Mouse (Mus musculus): ENCODE results near the gene Aco1. TPM values are rescaled to one million over a fixed set of nuclear protein-coding genes. Genes with fewer than 3 reads are reported as not detected.
"Not testable (repeated sequence)": the region's sequence is repeated elsewhere in the genome, so short reads cannot be mapped to it uniquely, and the experiment has no call there.

Aco1 gene
- 10 to 100 TPM; 17.4 to 20.8 (median 18.2) TPM for polyA plus RNA-seq (2017; shearing (Covaris generic))

DNA sequence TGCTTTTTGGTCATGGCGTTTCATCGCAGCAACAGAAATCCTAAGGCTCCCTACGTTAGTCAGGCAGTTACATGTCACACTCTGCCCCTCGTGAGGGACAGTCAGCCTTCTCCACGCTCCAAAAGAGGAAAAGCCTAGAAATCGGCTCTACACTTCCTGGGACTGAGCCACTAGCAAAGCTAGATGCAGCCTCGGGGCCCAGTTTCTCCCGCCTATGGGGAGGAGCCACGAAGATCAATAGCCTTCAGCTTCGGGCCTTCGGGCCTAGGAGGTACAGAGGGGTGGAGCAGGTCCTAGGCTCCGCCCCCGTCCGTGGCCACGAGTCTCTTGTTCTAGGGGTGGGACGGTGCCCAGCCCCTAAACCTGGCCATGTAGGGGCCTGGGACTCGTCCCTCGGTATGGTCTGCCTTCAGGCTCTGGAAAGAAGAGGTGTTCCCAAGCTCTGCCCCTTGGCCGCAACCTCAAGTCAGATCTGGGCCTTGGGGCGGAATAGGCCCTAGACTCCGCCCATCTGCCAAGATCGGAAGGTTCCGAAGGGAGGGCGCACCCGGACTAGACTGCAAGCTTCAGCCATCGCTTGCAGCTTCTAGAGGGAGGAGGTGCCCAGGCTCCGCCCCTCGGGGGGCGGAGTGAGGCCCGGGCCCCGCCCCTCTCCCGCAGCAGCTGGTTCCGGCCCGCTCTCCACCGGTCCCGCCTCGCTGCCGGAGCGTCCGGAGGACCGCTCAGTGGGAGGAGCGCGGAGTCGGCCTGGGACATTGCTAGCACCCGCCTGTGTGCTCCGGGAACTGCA lies at the start of gene Aco1:
Gene Aco1 (plus strand): TSS at position 339 of the 790 bp plus-strand sequence.
- ATAC-seq: peak; percentile 92

DNA sequence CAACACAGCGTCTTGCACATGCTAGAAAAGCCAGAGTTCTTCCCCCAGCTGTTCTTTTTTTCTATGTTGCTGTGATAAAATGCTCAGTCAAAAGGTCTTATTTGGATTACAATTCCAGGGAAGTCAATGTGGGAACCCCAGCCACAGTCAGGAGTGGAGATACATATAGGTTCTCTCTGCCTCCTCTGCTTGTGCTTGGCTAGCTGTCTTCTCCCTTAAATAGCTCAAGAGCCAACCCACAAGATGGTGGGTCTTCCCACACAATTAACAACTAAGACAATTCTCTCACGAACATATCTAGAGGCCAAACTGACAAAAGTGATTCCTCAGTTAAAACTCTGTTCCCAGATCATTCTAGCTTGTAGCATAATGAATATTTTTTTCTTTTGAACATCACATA lies 47.9 kb upstream of the Aco1 start:
- ATAC-seq: no peak

GRCm38 (mm10) chr4:40102996-40103395 lies 39.9 kb upstream of the Aco1 start:
- no peak for ATAC-seq

DNA sequence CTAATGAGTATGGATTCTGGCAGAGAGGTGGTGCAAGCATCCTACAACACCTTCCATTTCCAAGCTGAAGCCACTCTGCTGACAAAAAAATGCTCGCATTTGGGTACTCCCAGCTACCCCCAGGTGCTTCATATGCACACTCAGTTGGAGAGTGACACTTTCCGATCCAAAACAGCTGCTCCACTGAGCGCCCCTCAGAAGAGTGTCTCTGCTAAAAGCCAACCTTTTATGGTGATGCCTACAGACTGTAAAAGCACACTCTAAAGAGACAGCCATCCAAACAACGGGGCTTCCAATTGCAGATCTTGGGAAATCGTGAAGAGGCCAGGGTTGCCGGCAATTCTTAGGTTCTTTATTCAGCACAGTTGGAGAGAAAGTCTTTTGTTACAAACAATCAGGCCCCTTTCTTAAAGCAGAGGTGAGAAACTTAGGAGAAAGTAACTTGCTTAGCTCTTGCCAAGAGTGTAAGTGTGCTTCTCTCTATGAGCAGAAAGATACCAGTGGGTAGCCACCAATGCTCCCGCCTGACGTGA lies 36.8 kb upstream of the Aco1 start:
- ATAC-seq: no peak

- no peak for ATAC-seq
These were observed 34.9 kb upstream of the Aco1 start for GRCm38 (mm10) chr4:40108030-40108429.

DNA sequence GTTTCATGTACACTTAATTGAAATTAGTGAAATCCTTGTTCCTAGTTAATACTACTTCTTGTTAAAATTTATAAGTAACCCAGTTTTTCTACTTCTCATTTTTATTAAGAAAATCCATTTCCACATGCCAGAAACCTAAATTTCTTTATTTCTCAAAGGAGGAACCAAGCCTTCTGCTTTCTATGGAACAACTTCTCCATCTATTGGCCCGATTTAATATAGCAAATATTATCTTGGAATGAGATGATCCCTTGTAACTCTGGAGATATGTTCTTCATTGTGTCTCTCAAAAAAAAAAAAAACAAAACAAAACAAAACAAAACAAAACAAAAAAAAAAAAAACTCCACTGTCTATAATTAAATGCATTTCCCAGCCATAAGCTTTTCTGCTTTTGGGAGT lies 29.7 kb upstream of the Aco1 start:
- ATAC-seq: no peak

GRCm38 (mm10) chr4:40121221-40121620 lies 21.7 kb upstream of the Aco1 start:
- ATAC-seq: no peak

GRCm38 (mm10) chr4:40122291-40122690 lies 20.6 kb upstream of the Aco1 start:
- not testable (repeated sequence) for ATAC-seq

GRCm38 (mm10) chr4:40134468-40135102 lies 8.3 kb upstream of the Aco1 start:
- peak; percentile 82 for ATAC-seq

GRCm38 (mm10) chr4:40136519-40136918 lies 6.4 kb upstream of the Aco1 start:
- no peak for ATAC-seq

- no peak for ATAC-seq
These were observed 3.1 kb upstream of the Aco1 start for GRCm38 (mm10) chr4:40139663-40140255.

GRCm38 (mm10) chr4:40143533-40143871 lies 621 bp downstream of the Aco1 start:
- ATAC-seq: no peak

GRCm38 (mm10) chr4:40144543-40144942 lies 1.7 kb downstream of the Aco1 start:
- no peak for ATAC-seq

DNA sequence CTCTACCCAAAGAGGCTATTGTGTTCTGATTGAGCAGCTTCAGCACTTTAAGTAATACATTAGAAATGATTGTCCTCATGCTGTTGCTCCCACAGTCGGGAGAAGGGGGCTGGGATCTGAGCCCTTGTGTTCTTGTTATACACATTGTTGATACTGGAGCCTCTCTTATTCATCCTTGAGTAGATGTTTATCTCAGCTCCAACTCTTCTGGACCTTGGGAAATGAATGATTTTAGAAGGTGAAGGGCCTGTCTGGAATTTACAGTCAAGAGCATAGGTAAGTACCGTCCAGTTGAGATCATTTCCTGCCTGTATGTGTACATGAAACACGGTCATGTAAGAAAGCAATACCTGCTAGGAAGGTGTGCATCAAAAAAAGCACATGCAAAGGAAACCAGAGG lies 2.1 kb downstream of the Aco1 start:
- no peak for ATAC-seq

DNA sequence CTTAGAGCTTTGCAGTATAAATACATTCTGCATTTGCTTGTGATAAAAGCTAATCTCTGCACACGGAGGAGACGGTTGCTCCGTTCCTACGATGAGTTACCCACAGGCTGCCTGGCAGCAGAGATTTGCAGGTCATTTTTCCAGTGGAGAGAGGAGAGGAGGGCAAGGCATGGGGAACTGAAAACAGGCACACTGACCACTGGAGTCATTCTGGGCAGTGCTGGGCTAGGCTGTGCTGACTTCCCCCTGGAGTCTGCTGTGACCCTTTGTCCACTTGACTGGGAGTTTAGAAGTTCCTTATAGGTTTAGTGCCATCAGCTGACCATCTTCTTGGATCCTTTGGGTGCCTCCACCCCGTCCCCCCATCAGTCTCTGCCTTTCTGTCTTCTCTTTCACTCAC lies 5.4 kb downstream of the Aco1 start:
- no peak for ATAC-seq

- ATAC-seq: no peak
These were observed 7.2 kb downstream of the Aco1 start for GRCm38 (mm10) chr4:40150046-40150445.

DNA sequence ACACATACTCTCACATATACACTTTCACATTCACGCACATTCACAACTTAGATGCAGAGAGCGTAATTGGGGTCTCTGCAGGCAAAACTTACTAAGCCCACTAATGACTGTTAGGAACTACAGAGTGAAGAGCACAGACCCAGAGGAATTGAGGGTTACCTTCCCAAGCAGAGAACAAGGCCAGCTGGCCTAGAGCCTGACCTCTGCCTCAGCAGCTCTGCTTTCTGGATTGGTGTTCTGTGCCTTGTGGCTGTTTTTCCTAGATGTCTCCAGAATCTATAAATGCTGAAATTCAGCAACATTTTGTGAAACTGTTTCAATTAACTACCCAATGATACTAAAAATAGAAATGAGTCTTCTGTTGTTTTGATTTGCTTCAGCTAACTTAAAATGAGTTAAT lies 9.9 kb downstream of the Aco1 start:
- ATAC-seq: no peak

DNA sequence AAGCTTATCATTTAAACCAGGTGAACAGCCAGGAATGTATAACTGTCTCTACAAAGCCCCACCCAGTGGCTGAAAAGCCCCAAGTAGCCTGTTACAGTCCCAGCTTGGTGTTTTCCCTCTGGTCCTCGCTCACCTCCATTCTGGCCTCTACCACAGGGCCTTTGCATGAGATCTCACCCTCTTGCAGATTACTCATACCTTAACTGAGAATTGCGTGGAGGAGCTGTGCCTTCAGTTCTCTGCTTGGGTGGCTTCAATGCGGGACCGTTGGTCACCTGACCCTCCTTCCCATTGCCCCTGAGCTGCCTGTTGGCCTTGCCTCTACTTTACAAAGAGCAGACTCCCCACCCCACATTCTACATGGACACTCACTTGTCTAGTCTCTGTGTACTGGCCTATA lies 10.6 kb downstream of the Aco1 start:
- ATAC-seq: no peak

DNA sequence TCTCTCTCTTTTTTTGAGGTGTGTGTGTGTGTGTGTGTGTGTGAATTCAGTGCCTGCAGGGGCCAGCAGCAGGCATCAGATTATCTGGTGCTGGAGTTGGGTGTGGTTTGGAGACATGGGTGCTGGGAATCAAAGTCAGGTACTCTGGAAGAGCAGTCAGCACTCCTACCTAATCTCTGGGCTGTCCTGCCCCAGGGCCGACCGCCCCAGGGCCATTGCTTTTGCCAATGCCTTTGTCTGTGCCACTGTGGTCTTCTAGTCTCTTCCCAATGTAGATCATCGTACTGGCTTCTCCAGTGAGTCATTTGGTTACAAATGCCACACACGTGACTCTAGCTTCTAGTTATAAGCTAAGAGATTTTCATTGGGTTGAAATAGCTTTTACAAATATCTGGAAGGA lies 11.9 kb downstream of the Aco1 start:
- no peak for ATAC-seq

- ATAC-seq: no peak
These were observed 12.7 kb downstream of the Aco1 start for GRCm38 (mm10) chr4:40155467-40155999.

- no peak for ATAC-seq
These were observed 13.3 kb downstream of the Aco1 start for GRCm38 (mm10) chr4:40156153-40156552.

- no peak for ATAC-seq
These were observed 14.0 kb downstream of the Aco1 start for GRCm38 (mm10) chr4:40156582-40157499.
